Mouse (Mus musculus) kidney, adult 18-20 months (tissue): Measurements from ENCODE around the gene Tnfrsf14.

Source experiments
- DNase-seq: peaks from one replicate; pipeline ENCODE4 v3.0.0; 2021

Gene Tnfrsf14

DNA sequence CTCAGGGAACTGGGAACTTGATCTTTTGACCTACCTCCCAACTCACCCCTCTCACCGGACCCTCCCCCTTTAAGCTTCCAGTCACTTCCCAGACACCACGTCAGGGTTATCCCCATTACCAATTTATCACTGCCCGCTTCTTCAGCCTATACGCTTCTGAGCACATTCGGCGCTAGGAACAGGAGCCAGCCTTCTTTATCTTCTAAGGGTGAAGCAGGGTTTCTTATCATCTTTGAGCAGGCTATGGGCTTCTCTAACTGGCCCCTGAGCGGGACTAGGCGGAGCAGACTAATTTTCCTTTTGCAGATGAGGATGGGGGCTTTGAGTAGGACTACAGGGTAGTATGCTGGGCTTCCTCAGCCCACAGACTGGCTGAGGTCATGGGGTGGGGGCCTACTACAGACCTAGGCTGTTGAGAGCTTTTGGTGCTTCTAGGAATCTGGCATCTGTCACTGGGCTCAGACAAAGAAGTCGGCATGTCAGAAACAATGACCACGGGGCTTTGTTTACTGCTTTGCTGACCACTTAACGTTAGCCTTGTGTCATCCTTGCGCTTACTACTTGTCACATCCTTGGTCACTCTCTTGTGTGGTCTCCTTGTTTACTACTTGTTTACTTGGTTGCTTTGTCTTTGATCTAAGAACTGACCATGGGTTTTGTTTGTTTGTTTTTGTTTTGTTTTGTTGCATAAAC lies at the start of gene Tnfrsf14:
Tnfrsf14 (minus strand) TSS at position 169 of the 693 bp plus-strand sequence.
- no peak for DNase-seq

- no peak for DNase-seq
These were observed 45.8 kb upstream of the Tnfrsf14 start for GRCm38 (mm10) chr4:154974163-154974611.

DNA sequence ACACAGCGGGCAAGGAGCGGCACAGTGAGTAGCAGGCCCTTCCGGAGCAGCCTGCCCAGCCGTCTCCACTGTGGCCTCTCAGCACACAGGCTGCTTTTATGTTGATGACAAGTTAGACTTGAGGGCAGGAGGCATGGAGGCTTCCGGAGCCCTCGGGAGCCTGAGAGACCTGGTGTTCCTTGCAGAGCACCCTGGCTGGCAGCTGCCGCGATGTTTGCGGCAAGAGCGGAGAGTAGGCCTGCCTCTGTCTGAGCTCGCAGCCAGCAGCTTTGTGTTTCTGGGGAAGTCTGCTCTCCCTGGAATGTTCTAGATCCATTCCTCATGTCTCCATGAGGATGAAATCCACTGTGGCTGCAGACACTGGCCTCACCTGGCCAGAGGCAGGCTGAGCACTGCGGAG lies 44.2 kb upstream of the Tnfrsf14 start:
- DNase-seq, result no peak

GRCm38 (mm10) chr4:154967173-154967572 lies 38.8 kb upstream of the Tnfrsf14 start:
- DNase-seq, result peak; percentile 61

DNA sequence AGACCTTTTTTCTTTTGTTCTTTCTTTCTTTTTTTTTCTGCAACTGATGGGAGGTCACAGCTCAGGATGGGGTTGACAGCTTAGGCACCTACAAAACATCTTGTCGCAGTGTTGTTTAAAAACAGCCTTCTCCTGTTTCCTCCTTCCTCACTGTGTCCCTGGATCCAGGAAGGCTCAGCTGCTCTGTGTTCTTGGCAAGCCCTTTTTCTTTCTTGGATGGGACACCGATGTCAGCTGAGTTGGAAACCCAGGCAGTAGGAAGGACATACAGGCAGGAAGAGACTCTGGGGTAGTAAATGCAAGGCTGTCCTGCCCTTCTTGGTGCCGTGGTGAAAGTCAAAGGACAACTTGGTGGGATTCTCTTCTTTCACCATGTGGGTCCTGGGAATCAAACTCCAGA lies 37.5 kb upstream of the Tnfrsf14 start:
- DNase-seq, result no peak

DNA sequence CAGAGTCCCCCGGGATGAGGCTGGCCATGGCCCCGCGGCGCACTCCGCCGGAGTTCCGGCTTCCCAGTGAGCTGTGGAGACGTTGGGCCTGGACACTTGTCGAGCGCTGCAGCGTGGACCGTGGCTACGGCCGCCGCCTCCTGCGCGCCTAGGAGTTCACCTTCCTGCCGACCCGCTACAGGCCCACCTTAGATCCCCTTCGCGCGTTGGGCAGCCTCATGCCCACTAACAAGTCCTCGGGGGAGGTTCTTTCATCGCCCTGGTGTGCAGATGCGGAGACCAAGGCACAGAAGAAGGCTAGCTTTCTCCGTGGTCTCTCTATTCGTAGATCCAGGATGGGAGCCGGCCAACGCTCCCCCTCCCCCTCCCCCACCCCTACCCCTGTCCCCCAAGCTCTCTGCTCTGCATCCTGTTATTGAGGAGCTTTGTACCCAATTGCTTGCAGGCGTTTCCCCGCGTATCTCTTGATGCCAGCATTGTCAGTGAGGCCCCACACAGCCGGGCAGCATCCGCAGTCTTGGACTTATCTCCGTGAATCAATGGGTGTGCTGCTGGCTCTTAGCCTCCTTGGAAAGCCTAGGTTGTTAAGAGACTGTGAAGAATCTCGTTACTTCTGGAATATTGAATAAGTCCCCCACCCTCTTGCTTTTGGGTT lies 36.3 kb upstream of the Tnfrsf14 start:
- peak; percentile 13 for DNase-seq

DNA sequence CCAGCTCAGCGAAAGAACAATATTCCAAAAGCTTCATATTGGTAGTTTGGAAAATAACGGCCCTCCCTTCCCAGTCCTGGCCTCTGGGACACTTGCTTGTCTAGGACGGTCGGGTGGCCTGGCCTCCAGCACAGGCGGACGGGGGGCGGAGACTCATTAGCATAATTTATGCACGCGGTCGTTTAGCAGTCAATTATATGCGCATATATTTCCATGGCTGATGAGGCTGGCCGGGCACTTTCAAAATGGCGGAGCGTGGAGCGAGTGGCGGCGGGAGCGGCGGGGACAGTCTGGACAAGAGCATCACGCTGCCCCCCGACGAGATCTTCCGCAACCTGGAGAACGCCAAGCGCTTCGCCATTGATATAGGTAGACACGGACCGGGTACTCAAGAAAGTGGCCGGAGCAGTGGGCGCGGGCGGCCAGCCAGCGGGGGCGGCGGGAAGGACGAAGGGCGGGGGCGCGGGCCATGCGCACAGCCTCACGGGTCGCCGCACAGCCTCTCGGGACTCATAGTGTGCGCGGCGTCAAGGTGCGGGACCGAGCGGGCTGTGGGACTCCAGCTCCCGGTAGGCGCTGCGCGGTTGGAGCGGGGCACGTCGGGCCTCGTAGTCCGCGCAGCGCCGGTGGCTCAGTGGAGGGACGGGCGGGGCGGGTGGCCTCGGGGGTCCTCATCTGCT lies 35.7 kb upstream of the Tnfrsf14 start, which contains the start of gene Pank4:
Pank4 (plus strand) TSS at position 223 of the 680 bp plus-strand sequence.
- DNase-seq, result peak; percentile 93

DNA sequence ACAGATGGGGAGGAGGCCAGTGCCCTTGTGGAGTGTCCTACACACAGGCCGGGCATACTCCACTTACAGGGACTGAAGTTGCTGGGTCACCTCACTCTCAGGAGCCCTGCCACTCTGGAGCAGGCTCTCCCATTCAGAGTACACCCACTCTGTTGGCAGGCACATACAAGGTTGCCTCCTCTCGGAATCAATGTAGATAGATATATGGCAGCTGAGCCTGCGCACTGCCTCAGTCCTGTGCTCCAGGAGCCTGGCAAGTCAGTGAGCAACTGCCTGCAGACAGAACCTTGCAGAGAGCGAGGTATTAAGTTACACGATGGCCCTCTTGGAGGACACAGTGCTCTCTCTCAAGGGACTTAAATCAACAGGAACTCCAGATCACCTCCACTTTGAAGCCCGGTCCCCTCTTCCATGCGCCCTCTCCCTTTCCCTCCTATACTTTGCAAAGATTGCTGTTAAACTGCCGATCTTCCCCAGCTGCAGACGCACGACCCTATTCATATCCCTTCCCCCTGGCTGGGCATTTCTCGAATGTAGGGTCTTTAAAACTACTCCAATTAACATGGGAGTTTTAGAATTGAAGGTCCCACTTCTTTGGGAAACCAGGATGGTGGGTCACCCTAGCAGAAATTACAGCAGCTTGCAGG lies 35.0 kb upstream of the Tnfrsf14 start:
- DNase-seq, result no peak

DNA sequence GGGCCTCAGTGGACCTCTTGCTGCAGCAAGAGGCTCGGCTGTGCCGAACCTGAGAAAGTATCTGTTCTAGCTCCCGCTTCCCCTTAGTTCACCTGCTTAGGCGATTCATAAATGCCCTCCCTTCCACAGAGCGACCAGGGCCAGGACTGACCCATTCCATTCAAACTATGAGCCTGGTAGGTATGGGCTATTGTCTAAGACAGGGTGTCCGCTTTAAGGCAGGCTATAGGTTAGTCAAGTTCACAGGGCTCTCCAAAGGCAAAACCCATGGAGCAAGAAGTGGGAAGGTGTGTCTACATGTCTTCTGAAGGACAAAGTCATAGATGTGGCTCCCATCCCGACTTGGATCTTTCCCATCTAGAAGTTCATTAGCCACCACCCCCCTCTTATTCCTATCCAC lies 34.3 kb upstream of the Tnfrsf14 start:
- no peak for DNase-seq

DNA sequence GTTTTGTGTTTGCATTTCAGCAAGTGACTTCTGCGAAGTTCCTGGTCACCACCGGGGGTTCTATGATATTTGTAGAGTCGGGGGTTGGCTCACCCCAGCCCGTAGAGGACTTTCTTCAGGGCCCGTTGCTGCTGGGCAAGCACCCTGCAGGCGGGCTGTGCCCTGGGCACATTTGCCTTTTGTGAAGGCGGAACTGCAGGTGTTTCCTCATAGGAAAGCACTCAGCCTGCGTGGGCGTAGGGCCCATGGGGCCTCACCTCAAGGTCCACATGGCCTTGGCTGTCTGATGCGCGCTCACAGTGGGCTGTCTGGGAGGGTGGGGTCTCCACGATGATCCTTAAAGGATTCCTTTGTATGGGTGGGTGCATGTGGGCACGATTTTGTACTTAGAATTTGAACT lies 33.5 kb upstream of the Tnfrsf14 start:
- DNase-seq, result no peak

- peak; percentile 47 for DNase-seq
These were observed 32.9 kb upstream of the Tnfrsf14 start for GRCm38 (mm10) chr4:154961226-154961738.

DNA sequence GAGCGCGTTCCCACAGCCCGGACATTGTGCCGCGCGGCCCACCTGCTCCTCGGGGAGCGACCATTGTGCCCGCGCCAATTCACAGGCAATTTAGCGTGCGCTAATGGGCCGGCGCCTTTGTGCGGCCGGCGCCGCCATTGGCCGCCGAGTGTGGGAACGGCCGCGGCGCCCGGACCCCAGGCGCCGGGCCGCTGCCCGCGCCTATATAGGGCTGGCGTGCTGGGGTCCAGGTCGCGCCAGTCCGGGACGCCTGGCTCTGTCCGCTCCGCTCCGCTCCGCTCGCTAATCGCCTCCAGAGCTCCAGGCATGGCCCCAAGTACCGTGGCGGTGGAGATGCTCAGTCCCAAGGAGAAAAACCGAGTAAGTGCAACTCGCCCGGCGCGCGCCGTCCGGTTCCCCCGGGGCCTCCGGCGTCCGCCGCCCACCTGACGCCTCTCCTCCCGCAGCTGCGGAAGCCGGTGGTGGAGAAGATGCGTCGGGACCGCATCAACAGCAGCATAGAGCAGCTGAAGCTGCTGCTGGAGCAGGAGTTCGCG lies 32.4 kb upstream of the Tnfrsf14 start, which contains the start of gene Hes5:
Hes5 (plus strand) TSS at position 234 of the 536 bp plus-strand sequence.
- no peak for DNase-seq

DNA sequence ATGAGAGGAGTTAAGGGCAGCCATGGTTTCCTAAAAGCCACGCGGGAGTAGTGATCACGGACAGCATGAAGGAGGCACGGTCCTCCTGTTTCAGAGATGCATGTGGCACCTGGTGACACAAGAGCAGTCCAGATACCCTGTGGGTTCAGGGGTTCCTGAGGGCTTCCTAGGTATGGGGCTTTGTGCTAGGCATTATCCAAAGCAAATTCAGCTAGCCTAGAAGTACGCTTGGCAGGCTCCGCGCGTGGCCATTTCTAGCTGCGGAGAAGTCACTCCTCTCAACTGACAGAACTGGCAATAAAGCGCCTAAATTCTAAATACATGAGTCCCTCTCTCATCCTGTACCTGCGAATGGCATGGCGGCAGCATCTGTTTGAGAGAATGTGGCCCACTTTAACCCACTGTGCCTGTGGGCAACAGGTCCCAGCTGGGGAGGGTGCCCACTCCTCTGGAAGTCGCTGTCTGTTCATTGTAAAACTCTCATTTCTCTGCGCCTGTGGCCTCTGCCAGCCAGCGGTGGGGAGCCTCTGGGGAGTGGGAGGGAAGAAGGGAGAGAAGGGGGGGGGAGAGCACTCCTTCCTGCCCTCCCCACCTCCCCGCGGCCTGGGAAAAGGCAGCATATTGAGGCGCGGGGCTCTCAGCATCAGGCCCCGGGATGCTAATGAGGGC lies 31.8 kb upstream of the Tnfrsf14 start:
- no peak for DNase-seq

DNA sequence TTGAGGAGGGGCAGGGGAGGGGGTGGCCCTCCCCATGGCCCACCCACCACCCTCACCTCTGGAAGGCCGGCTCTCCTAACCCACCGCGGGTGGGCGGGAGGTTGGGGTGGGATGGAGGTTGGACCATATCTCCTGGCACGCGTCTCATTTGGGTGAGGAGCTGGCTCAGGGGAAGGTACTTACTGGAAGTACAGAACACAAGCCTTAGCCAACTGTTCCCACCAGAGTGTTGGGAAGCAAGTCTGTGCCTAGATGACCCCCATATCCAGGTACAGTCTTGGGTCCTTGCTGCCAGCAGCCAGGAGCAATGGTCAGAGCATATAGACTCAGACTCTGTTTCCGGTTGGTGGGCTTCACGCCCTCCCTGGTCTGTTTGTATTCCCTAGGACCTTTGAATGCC lies 30.3 kb upstream of the Tnfrsf14 start:
- DNase-seq, result no peak

DNA sequence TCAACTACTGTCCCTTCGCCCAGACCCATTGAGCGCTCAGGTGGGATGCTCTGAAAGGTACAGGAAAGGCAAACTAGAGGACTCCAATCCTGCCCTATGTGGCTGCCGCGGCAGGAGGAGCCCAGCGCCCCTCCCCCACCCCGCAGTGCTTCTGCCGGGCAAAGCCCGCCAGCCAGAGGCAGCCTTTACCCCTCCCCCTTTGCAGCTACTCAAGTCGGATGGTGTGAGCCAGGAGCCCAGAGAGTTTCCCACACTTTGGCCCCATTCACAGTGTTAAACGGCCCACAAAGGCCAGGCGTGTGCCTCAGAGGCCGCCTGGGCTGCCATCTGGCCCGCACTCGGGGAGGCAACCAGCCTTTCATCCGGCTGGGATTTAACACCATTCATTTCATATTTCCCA lies 29.8 kb upstream of the Tnfrsf14 start:
- no peak for DNase-seq

- DNase-seq, result no peak
These were observed 29.1 kb upstream of the Tnfrsf14 start for GRCm38 (mm10) chr4:154957289-154957993.

- no peak for DNase-seq
These were observed 28.2 kb upstream of the Tnfrsf14 start for GRCm38 (mm10) chr4:154956604-154957003.

DNA sequence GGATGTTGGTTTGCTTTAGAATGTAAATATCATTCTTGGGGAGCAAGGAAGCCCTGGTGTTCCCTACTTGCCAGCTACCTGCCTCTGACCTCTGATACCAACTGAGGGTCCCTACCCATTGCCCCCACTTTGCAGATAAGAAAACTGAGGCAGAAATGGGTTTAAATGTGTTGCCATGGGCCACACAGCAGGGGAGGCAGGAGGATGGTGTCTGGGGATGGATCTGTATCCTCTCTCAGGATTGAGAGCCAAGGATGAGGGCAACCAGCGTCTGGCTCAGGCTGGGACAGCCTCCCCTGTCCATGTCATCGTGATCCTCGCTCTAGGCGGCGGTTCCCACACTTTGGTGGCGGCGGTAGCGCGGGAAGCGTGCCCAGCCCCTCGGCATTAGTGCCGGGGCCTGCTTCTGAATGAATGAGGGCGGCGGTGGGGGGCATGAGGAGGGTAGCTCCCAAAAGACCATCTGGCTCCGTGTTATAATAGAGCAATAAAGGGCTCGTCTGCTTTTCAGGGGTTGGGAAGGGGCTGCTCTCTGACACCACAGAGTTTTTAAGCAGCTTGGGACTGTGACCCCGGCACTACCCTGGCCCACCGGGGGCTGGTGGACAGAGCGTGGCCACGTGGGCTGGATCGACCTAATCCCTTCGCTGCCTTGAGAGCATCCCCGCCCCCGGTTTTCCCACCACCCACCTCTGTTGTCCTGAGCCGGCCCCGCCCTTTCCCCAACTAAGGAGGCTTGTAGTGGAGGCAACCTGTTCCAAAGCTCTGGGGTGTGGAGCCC lies 24.3 kb upstream of the Tnfrsf14 start:
- no peak for DNase-seq

DNA sequence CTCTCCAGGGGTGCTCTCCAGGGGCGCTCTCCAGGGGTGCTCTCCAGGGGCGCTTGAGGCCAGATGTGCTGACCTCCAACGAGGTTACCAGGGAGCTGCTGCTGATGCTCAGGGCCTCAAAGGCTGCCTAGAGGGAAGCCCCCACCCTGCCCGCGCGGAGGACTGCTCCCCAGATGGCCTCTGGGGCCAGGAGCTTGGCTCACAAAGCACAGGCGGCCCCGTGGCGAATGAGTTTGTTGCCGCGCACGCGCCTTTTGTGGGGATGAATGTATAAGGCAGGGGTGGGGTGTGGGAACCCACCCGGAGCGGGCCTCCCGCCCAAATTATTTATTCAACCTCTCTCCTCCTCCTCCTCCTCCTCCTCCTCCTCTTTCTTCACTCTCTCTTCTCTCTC lies 21.2 kb upstream of the Tnfrsf14 start:
- DNase-seq, result no peak

DNA sequence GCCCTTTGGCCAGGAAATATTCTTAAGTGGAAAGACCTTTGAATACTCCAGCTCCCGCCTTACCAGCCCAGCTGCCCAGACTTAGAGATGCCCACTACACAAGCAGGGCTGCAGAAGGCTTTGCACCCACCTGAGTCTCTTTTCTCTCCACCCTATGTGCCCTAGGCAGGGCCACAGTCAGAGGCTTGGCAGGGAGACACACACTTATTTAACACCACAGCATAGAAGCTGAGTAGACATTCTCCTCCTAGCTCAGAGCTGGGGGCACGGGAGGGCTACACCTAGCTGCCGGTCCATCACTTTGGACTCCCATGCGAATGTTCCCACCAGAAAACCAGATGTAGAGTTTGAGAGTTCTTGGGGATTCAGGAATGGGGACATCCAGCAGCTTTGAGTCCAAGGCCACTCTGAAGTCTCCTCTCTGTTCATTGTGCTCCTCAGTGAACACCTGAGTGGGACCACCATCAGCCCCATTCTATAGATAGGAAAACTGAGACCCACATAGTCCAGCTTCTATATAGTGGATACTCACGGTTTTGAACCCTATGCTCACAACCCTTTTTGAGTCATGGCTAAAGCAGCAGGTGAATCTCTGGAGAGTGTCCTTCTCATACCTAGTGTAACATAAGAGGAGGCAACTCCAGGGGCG lies 20.7 kb upstream of the Tnfrsf14 start:
- DNase-seq, result no peak
